Mouse (Mus musculus) stomach, embryonic 15.5 days (tissue): Measurements from ENCODE around the gene Ddit4. TPM values are rescaled to one million over a fixed set of nuclear protein-coding genes. Genes with fewer than 3 reads are reported as not detected.

Experiments
- ATAC-seq: fragments of 200-750 bp; cut with Nextera tagmentation; 2 replicates; pipeline ENCODE4 v1.8.0; 2017; ENCODE audit warnings: low read depth, moderate number of reproducible peaks, moderate TSS enrichment; ENCODE audit not compliant: insufficient read depth, low FRiP score
- H3K27ac ChIP-seq: fragments of 300-500 bp; sonication (generic); 2 replicates; pipeline ENCODE4 v1.5.1; 2015; ENCODE audit warnings: mild to moderate bottlenecking, inconsistent platforms
- H3K27me3 ChIP-seq: fragments of 300-500 bp; sonication (generic); replicated peaks from 2 replicates; pipeline ENCODE4 v1.6.1; 2015; ENCODE audit warnings: inconsistent platforms
- H3K36me3 ChIP-seq: fragments of 300-500 bp; sonication (generic); 2 replicates; pipeline ENCODE4 v1.6.1; 2015; ENCODE audit warnings: inconsistent platforms
- H3K4me1 ChIP-seq: fragments of 300-500 bp; sonication (generic); 2 replicates; pipeline ENCODE4 v1.6.1; 2015; ENCODE audit warnings: inconsistent platforms
- H3K4me2 ChIP-seq: fragments of 300-500 bp; sonication (generic); 2 replicates; pipeline ENCODE4 v1.6.1; 2015; ENCODE audit warnings: mild to moderate bottlenecking, inconsistent platforms
- H3K4me3 ChIP-seq: fragments of 300-500 bp; sonication (generic); replicated peaks from 2 replicates; pipeline ENCODE4 v1.5.1; 2015; ENCODE audit warnings: inconsistent platforms
- H3K9ac ChIP-seq: fragments of 300-500 bp; sonication (generic); 2 replicates; pipeline ENCODE4 v1.6.1; 2015; ENCODE audit warnings: inconsistent platforms
- H3K9me3 ChIP-seq: fragments of 300-500 bp; sonication (generic); 2 replicates; pipeline ENCODE4 v1.6.1; 2016; ENCODE audit warnings: inconsistent platforms
- WGBS: fragments of 180-500 bp; shearing (Covaris S2); methylation state at CpG from one replicate; pipeline ENCODE4 v1.1.7; 2015; 5-methylcytosine and 5-hydroxymethylcytosine counted together
- polyA plus RNA-seq: library from polyadenylated mRNA; unstranded; fragments of >200 nt; fragmentation: Nextera tagmentation; extraction: Ambion mirVana; gene quantifications from 2 replicates; pipeline ENCODE4 v1.2.1, GENCODE M21; 2015

The Ddit4 gene
- polyA plus RNA-seq, 1 experiment from 2014 or later = 45.8 TPM

DNA sequence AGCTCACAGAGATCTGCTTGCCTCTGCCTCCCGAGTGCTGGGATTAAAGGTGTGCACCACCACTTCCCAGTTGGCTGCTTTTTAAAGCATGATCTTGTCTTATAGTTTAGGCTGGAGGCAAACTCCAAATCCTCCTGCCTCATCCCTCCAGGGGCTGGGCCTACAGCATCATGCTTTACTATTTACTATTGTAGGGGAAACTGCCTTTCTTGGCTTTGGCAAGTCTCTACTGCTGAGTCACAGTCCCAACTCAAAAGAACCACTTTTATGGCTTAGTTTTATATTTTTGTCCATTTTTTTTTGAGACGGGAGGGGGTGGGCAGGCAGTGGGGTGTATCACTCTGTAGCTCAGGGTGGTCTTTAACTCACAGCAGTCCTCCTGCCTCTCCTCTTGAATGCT lies 28.1 kb downstream of the Ddit4 start:
- WGBS = 80% methylated on average over 2 of the region's 2 CpGs
- Histone ChIP-seq H3K9me3 (no peaks in the 10 kb centered on the region), H3K27ac (no peak overlapping the region)

DNA sequence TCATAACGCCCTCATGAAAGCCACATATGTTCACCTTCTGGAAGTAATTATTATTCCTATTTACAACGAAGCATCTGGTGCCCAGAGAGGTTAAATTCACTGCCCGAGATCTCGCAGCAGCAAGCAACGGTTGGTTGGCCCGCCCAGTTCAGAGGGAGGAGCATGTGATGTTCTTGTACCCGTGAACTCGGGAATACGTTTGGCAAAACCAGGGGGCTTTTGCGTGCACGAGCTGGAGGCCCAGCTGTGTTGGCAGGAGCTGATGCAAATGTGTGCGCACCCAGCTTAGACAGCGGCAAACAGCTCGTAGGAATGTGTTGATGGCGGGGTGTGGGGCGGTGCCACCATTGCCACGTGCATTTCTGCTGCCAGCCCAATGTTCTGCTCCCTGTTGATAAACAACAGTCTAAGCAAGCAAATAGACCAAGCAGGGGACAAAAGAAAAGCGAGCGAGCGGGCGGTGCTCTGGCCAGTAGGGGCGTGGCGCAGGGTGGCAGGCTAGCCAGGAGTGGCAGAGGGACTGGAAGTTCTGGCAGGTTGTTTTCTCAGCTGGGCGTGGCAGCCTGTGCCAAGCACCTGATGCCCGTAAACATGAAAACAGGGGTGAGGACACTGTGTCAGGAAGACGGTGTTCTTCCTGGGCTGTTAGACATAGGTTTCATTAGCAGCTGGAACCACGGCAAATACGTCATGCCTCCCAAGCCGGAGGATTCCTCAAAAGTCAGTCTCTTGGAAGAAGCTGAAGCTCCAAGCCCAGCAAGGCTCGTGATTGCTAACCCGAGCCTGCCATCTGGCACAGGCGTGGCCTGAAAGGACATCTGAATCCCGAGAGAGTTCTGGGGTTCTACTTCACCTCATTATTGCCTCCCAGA lies 30.6 kb downstream of the Ddit4 start:
- Histone ChIP-seq H3K27ac (peak overlapping the region; percentile 86), H3K4me2 (peak overlapping the region; percentile 88), H3K9ac (peak overlapping the region; percentile 3; the same call in 1 of the 2 replicates), H3K36me3 (no peaks in the 10 kb centered on the region), H3K4me3 (peak overlapping the region; percentile 39), H3K9me3 (no peaks in the 10 kb centered on the region), H3K27me3 (no peaks in the 10 kb centered on the region), H3K4me1 (peaks cover 46% of the 10 kb centered on the region)
- 6% methylated on average over 33 of the region's 33 CpGs for WGBS
- ATAC-seq = peak; percentile 56; the same call in 1 of the 2 replicates

More for the DNA sequence above, 28.1 kb downstream of the Ddit4 start:
- Histone ChIP-seq H3K4me1 (peaks cover 37% of the 10 kb centered on the region), H3K36me3 (no peaks in the 10 kb centered on the region), H3K9ac (no peak overlapping the region), H3K27me3 (no peaks in the 10 kb centered on the region), H3K4me3 (no peak overlapping the region), H3K4me2 (no peak overlapping the region)
- no peak for ATAC-seq

DNA sequence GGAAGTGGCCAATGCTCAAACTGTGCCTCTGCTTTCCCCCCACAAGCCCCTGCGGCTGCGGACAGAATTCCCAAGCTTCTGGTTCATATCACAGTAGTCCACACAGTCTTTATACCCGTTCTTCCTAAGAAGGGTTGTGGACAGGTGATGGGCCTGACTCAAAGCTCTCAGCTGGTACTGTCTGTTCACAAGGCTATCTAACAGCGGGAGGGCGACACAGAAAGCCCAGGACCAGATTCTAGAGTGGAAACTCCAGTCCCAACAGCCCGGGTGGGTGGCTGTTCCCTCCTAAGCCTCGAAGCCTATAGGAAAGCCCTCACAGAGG lies 31.2 kb downstream of the Ddit4 start:
- no peaks in the 10 kb centered on the region for H3K9me3 ChIP-seq
- peak overlapping the region; percentile 3; the same call in 1 of the 2 replicates for H3K9ac ChIP-seq
- H3K27me3 ChIP-seq = no peaks in the 10 kb centered on the region
- no peak for ATAC-seq
- peak overlapping the region; percentile 39 for H3K4me3 ChIP-seq
- peak overlapping the region; percentile 86 for H3K27ac ChIP-seq
- H3K4me1 ChIP-seq = peaks cover 52% of the 10 kb centered on the region
- H3K36me3 ChIP-seq = no peaks in the 10 kb centered on the region
- H3K4me2 ChIP-seq = peak overlapping the region; percentile 88
- 28% methylated on average over 7 of the region's 7 CpGs for WGBS

DNA sequence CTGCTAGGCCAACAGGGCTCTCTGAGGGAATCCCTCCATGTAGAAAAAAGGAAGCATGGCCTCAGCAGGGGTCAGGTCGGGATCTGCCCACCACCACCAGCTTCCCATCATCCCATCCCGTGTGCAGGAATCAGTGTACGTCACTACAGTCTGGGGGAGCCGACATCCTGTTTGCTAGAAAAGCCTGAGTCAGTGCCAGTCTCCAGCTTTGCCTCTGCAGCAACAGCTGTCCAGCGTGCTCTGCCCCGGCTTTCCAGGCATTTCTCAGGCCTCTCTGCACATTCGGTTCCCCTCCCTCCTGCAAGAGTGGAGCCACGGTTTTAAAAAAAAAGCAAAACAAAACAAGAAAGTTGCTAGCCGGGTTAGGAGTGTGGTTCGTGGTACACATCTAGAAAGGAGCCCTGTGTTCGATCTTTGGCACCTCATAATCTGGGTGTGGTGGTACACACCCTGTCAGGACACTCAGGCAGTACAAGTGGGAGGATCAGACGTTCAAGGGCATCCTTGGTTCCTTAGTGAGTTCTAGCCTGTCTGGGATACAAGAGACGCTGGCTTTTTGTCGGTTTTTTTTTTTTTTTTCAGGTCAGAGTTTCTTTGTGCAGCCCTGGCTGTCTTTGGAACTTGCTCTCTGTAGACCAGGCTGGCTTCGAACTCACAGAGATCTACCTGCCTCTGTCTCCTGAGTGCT lies 32.0 kb downstream of the Ddit4 start:
- H3K4me1 ChIP-seq = peaks cover 50% of the 10 kb centered on the region
- no peaks in the 10 kb centered on the region for H3K27me3 ChIP-seq
- peak overlapping the region; percentile 86 for H3K27ac ChIP-seq
- 30% methylated on average over 15 of the region's 15 CpGs for WGBS
- no peaks in the 10 kb centered on the region for H3K9me3 ChIP-seq
- no peak overlapping the region for H3K4me3 ChIP-seq
- no peaks in the 10 kb centered on the region for H3K36me3 ChIP-seq
- no peak overlapping the region for H3K4me2 ChIP-seq
- ATAC-seq = no peak
- no peak overlapping the region for H3K9ac ChIP-seq

- Histone ChIP-seq H3K4me3 (no peak overlapping the region), H3K27ac (no peak overlapping the region), H3K4me1 (peaks cover 47% of the 10 kb centered on the region), H3K4me2 (no peak overlapping the region), H3K9me3 (no peaks in the 10 kb centered on the region), H3K36me3 (no peaks in the 10 kb centered on the region), H3K27me3 (no peaks in the 10 kb centered on the region), H3K9ac (no peak overlapping the region)
- no peak for ATAC-seq
- 91% methylated on average over 4 of the region's 4 CpGs for WGBS
Measured at GRCm38 (mm10) chr10:59918111-59918510, 33.5 kb downstream of the Ddit4 start.

DNA sequence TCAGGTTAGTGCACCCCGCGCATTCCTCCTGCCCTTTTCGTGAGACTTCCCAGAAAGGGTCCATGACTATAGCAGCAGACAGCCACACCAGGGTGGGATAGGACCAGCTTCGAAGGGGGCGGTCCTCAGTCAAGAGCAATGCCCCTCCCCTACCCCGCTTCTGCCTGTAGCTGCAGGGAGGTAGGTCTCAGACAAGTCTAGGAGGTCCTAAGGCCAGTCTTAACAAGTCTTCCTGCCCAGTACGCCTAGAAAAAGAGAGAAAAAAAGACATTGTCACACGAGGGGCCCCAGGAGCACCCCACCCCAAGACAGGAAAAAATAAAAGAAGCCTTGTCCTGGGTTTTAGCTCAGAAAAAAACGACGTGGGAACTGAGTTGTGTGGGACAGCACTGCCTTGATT lies 35.0 kb downstream of the Ddit4 start:
- peak; percentile 81; the same call in 1 of the 2 replicates for ATAC-seq
- peak overlapping the region; percentile 70 for H3K4me2 ChIP-seq
- H3K4me3 ChIP-seq = peak overlapping the region; percentile 26
- no peaks in the 10 kb centered on the region for H3K36me3 ChIP-seq
- 0 out of 2 replicates have a peak overlapping the region, but pooled peaks have one; percentile 6 for H3K9ac ChIP-seq
- H3K27ac ChIP-seq = peak overlapping the region; percentile 91
- under 1% methylated on average over 10 of the region's 10 CpGs for WGBS
- H3K4me1 ChIP-seq = peaks cover 45% of the 10 kb centered on the region
- H3K27me3 ChIP-seq = no peaks in the 10 kb centered on the region
- no peaks in the 10 kb centered on the region for H3K9me3 ChIP-seq

GRCm38 (mm10) chr10:59916159-59916558 lies 35.5 kb downstream of the Ddit4 start:
- peak overlapping the region; percentile 70 for H3K4me2 ChIP-seq
- peak overlapping the region; percentile 26 for H3K4me3 ChIP-seq
- no peaks in the 10 kb centered on the region for H3K36me3 ChIP-seq
- no peaks in the 10 kb centered on the region for H3K9me3 ChIP-seq
- peak overlapping the region; percentile 91 for H3K27ac ChIP-seq
- H3K4me1 ChIP-seq = peaks cover 45% of the 10 kb centered on the region
- 13% methylated on average over 4 of the region's 4 CpGs for WGBS
- H3K9ac ChIP-seq = no peak overlapping the region
- no peak for ATAC-seq
- no peaks in the 10 kb centered on the region for H3K27me3 ChIP-seq

GRCm38 (mm10) chr10:59915196-59915962 lies 36.3 kb downstream of the Ddit4 start:
- Histone ChIP-seq H3K9ac (no peak overlapping the region), H3K27me3 (no peaks in the 10 kb centered on the region), H3K4me3 (no peak overlapping the region), H3K4me1 (peaks cover 44% of the 10 kb centered on the region), H3K9me3 (no peaks in the 10 kb centered on the region), H3K36me3 (no peaks in the 10 kb centered on the region), H3K27ac (peak overlapping the region; percentile 91), H3K4me2 (no peak overlapping the region)
- WGBS = 78% methylated on average over 8 of the region's 8 CpGs
- ATAC-seq = no peak

DNA sequence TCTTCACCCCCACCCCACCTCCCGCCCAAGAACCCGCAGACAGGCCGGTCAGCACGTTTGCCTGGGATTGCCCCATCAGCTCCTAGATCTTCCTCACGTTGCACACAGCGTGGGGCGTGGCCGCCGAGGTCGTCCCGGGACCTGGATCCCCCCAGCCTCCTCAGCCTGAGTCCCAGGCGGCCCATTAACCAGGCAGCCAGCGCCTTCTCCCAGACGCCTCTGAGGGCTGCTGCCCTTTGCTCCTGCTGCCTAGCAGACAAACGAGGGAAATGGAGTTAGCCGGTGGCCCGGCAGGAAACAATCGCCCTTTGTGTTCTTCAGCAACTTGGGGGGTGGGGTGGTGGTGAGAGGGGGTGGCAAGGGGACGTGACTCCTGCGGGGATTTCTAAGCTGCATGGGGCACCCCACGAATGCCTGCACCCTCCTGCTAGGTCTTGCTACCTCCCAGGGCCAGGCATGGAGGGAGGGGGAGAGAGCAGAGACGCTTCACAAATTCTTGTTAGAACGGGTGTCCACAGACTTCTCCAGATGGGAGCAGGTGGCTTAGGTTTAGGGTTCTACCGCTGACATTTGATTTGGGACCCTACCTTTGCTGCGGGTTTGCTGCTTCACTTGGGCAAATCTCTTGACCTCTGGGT lies 40.0 kb downstream of the Ddit4 start:
- H3K4me2 ChIP-seq = peak overlapping the region; percentile 39
- no peaks in the 10 kb centered on the region for H3K27me3 ChIP-seq
- peaks cover 60% of the 10 kb centered on the region for H3K4me1 ChIP-seq
- no peak overlapping the region for H3K9ac ChIP-seq
- H3K9me3 ChIP-seq = no peaks in the 10 kb centered on the region
- ATAC-seq = no peak
- no peak overlapping the region for H3K4me3 ChIP-seq
- H3K36me3 ChIP-seq = no peaks in the 10 kb centered on the region
- 8% methylated on average over 25 of the region's 25 CpGs for WGBS
- peak overlapping the region; percentile 21; the same call in 1 of the 2 replicates for H3K27ac ChIP-seq

DNA sequence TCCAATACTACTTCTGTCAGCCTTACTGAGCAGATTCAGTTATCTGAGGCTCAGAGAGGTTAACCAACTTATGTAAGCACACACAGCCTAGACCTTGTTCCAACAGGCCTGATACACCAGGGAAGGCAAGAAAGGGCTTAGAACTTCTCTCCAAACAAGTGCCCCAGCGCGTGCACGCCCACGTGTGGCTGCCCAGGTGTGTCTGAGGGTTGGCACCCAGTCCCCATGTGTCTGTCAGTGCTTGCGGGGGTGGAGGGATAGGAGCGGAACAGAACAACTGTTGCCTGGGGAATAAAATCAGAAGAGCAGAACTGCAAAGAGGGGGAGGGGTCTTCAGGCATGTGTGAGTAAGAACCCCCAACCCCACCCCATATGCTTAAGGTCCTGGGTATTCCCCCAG lies 40.5 kb downstream of the Ddit4 start:
- ATAC-seq = no peak
- H3K27ac ChIP-seq = peak overlapping the region; percentile 21; the same call in 1 of the 2 replicates
- peak overlapping the region; percentile 39 for H3K4me2 ChIP-seq
- H3K4me1 ChIP-seq = peaks cover 55% of the 10 kb centered on the region
- 37% methylated on average over 6 of the region's 6 CpGs for WGBS
- H3K9me3 ChIP-seq = no peaks in the 10 kb centered on the region
- no peaks in the 10 kb centered on the region for H3K36me3 ChIP-seq
- H3K9ac ChIP-seq = no peak overlapping the region
- no peaks in the 10 kb centered on the region for H3K27me3 ChIP-seq
- H3K4me3 ChIP-seq = no peak overlapping the region

DNA sequence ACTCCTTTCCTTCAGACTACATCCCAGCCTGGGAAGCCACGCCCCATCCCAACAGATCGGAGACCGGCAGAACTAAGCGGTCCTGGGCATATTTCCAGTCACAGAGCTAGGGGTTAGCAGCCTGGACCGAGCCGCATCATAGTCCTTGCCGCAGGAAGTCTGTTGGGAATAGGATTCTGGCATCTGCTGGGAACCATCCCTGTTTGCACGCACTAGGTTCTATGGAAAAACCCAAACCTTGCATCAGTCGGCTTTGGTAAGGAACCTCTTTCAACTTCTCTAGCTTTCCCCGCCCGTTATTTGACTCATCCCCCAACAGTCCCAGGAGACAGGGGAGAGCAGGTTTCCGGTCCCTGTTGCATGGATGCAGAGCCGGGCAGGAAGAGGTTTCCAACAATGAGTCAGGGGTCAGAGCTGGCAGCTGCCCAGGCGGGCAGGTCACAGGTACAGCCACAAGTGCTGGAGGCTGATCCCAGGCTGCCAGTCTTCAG lies 42.2 kb downstream of the Ddit4 start:
- Histone ChIP-seq H3K4me2 (peak overlapping the region; percentile 42), H3K9ac (no peak overlapping the region), H3K27me3 (no peaks in the 10 kb centered on the region), H3K36me3 (no peaks in the 10 kb centered on the region), H3K27ac (peak overlapping the region; percentile 92), H3K4me1 (peaks cover 44% of the 10 kb centered on the region), H3K9me3 (no peaks in the 10 kb centered on the region), H3K4me3 (peak overlapping the region; percentile 11; the same call in 1 of the 2 replicates)
- WGBS = 6% methylated on average over 14 of the region's 14 CpGs
- peak; percentile 23; the same call in 1 of the 2 replicates for ATAC-seq
